Mouse (Mus musculus) heart, adult 8-10 months (tissue): ENCODE measurements at regions not wholly inside any gene's neighbourhood (a gene's known extent, or its start where the extent isn't known, plus 50 kb on each side); places are given as distances from the start of the nearest gene placed in this dataset.
"Not testable (repeated sequence)": the region's sequence is repeated elsewhere in the genome, so short reads cannot be mapped to it uniquely, and the experiment has no call there.

Source experiments
- DNase-seq: peaks from one replicate; pipeline ENCODE4 v3.0.0; 2022; ENCODE audit warnings: low spot score

DNA sequence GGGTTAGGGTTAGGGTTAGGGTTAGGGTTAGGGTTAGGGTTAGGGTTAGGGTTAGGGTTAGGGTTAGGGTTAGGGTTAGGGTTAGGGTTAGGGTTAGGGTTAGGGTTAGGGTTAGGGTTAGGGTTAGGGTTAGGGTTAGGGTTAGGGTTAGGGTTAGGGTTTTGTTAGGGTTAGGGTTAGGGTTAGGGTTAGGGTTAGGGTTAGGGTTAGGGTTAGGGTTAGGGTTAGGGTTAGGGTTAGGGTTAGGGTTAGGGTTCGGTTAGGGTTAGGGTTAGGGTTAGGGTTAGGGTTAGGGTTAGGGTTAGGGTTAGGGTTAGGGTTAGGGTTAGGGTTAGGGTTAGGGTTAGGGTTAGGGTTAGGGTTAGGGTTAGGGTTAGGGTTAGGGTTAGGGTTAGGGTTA is 124.7 kb upstream of the Fgf14 start:
- not testable (repeated sequence) for DNase-seq

DNA sequence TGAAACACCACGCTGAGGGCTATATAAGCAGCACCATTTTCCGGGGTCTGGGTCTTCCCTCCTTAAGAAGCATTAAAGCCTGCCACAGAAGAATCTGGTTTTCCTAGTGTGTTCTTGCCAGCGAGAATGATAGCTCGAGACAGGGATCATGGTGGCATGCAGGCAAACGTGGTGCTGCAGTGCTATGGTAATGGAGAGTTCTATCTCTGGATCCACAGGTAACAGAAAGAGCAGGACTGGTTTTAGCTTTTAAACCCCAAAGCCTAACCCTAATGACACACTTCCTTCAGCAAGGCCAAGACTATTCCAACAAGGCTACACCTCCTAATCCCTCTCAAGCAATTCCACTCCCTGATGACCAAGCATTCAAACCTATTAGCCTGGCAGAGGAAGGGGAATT is 123.5 kb upstream of the Fgf14 start:
- no peak for DNase-seq

DNA sequence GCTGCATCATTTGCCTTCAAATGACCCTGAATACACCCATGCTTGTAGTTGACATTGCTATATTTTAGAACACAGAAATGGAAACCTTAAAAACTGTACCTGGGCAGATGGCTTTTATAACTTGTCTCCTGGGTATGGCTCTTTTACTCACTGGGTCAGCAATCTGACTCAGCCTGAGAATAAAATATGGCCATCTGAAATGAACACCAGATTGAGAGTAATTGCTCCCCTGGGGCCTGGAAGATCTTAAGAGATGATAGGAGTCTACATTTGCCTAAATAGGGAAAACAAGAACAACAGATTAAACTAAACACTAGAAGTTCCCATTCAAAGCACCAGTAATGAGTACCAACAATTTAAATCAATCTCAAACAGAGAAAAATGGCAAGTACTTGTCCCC is 98.5 kb upstream of the Fgf14 start:
- DNase-seq = no peak

DNA sequence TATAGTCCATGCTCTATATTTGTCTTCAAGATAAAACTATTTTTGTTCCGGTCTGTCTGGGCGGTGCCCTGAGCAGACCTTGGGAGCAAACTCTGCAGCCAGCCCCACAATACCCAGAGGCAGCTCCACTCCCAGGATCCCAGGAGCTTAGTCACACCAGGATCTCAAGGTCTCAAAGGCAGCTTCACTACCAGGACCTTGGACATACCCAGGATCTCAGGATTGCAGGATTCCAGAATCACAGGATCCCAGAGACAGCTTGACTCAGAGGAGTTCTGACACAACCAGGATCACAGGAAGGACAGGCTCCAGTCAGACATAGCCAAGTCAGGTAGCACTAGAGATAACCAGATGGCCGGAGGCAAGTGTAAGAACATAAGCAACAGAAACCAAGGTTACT is 91.1 kb upstream of the Fgf14 start:
- DNase-seq = peak; percentile 31

DNA sequence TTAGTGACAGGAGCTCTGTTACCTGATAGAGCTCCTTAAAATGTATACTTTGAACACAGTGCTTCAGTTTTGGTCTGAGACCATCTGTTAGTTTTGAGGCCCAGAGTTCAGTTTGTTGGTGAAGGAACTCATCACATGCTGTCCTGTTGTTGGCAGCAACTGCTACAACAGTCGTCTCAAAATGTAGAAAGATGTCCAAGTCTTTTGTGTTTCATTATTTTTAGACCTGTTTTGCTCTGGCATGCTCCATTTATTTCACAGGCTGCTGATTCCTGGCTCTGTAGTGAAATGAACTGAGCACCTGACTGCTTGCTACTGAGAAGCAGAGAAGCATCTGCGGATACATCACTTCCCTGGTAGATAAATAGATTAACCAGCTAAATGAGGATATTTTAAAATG is 90.3 kb upstream of the Fgf14 start:
- peak; percentile 13 for DNase-seq

DNA sequence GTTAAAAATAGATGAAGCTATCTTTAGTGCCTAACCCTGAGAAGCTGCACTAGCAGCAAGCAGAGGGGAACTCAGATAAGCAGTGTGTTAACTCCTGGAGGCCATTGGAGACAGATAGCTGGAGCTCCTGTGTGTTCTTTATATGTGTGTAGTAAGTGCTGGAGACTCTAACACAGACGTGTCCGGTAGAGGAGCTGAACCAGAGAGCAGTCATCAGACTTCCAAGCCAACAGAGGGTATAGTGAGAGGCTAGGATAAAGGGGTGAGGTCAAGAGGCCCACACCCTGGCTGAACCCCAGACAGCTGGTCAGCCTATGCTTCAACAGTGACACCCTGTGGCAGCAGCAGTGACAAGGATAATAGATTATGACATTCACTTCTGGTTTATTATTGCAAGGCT is 65.6 kb upstream of the Fgf14 start:
- DNase-seq = peak; percentile 15
